Mouse (Mus musculus): ENCODE measurements around the gene Sept11.

- TF ChIP-seq CTCF (IDR thresholded peaks at IDR 0.05; ENCODE audit: borderline replicate concordance, insufficient read depth, low read depth, low read length) = no peak
- no peak for TF ChIP-seq POLR2A (IDR thresholded peaks at IDR 0.05; ENCODE audit: borderline replicate concordance, insufficient read depth, low read length)
Measured at GRCm38 (mm10) chr5:93221661-93222060, 128.4 kb downstream of the Sept11 start.
